Mouse (Mus musculus) stomach, embryonic 14.5 days (tissue): ENCODE data around the gene Rcan1. TPM values are rescaled to one million over a fixed set of nuclear protein-coding genes. Genes with fewer than 3 reads are reported as not detected.

ENCODE experiments used
- ATAC-seq: fragments of 200-750 bp; cut with Nextera tagmentation; 2 replicates; pipeline ENCODE4 v1.8.0; 2017; ENCODE audit warnings: low read depth, moderate TSS enrichment; ENCODE audit not compliant: insufficient number of reproducible peaks, insufficient read depth, low FRiP score
- H3K27ac ChIP-seq: fragments of 300-500 bp; sonication (generic); 2 replicates; pipeline ENCODE4 v1.5.1; 2014; ENCODE audit warnings: mild to moderate bottlenecking, low read length, moderate library complexity, mixed read lengths
- H3K27me3 ChIP-seq: fragments of 300-500 bp; sonication (generic); 2 replicates; pipeline ENCODE4 v1.6.1; 2014; ENCODE audit warnings: low read length, control low read depth, mixed read lengths; ENCODE audit not compliant: control insufficient read depth, insufficient read depth
- H3K36me3 ChIP-seq: fragments of 300-500 bp; sonication (generic); 2 replicates; pipeline ENCODE4 v1.6.1; 2014; ENCODE audit warnings: mild to moderate bottlenecking, control low read depth, low read length, moderate library complexity, mixed read lengths; ENCODE audit not compliant: control insufficient read depth, insufficient read depth
- H3K4me1 ChIP-seq: fragments of 300-500 bp; sonication (generic); 2 replicates; pipeline ENCODE4 v1.6.1; 2014; ENCODE audit warnings: low read length, control low read depth, mixed read lengths; ENCODE audit not compliant: control insufficient read depth, insufficient read depth
- H3K4me2 ChIP-seq: fragments of 300-500 bp; sonication (generic); replicated peaks from 2 replicates; pipeline ENCODE4 v1.6.1; 2014; ENCODE audit warnings: low read depth, low read length, control low read depth
- H3K4me3 ChIP-seq: fragments of 300-500 bp; sonication (generic); 2 replicates; pipeline ENCODE4 v1.5.1; 2014; ENCODE audit warnings: low read depth, low read length, control low read depth
- H3K9ac ChIP-seq: fragments of 300-500 bp; sonication (generic); replicated peaks from 2 replicates; pipeline ENCODE4 v1.6.1; 2014; ENCODE audit warnings: low read depth, mild to moderate bottlenecking, control low read depth, low read length, moderate library complexity, mixed read lengths
- H3K9me3 ChIP-seq: fragments of 300-500 bp; sonication (generic); 2 replicates; pipeline ENCODE4 v1.6.1; 2016; ENCODE audit warnings: low read depth, low read length, control low read depth; ENCODE audit not compliant: control insufficient read depth
- WGBS: fragments of 180-500 bp; shearing (Covaris S2); extraction: QIAGEN DNeasy Blood & Tissue Kit; methylation state at CpG from one replicate; pipeline ENCODE4 v1.1.7; 2014; 5-methylcytosine and 5-hydroxymethylcytosine counted together
- polyA plus RNA-seq: library from polyadenylated mRNA; unstranded; fragments of >200 nt; fragmentation: Nextera tagmentation; extraction: Ambion mirVana; gene quantifications from 2 replicates; pipeline ENCODE4 v1.2.1, GENCODE M21; 2014

Gene Rcan1
- polyA plus RNA-seq, 1 experiment from 2014 or later, result 21.2 TPM

GRCm38 (mm10) chr16:92465226-92465625 lies 5.4 kb downstream of the Rcan1 start:
- H3K36me3 ChIP-seq, result no peaks in the 10 kb centered on the region
- H3K4me3 ChIP-seq, result peak overlapping the region; percentile 52
- H3K27me3 ChIP-seq, result no peaks in the 10 kb centered on the region
- peak overlapping the region; percentile 67; the same call in 1 of the 2 replicates for H3K9ac ChIP-seq
- H3K4me1 ChIP-seq, result peaks cover 11% of the 10 kb centered on the region
- no peak overlapping the region for H3K27ac ChIP-seq
- no peak for ATAC-seq
- H3K4me2 ChIP-seq, result peak overlapping the region; percentile 80
- 5% methylated on average over 10 of the region's 10 CpGs for WGBS
- H3K9me3 ChIP-seq, result no peaks in the 10 kb centered on the region

- Histone ChIP-seq H3K4me2 (peak overlapping the region; percentile 80), H3K9me3 (no peaks in the 10 kb centered on the region), H3K27ac (no peak overlapping the region), H3K4me3 (peak overlapping the region; percentile 52; the same call in 1 of the 2 replicates), H3K27me3 (no peaks in the 10 kb centered on the region), H3K9ac (no peak overlapping the region), H3K36me3 (no peaks in the 10 kb centered on the region), H3K4me1 (peaks cover 11% of the 10 kb centered on the region)
- 41% methylated on average over 14 of the region's 14 CpGs for WGBS
- no peak for ATAC-seq
Observed at GRCm38 (mm10) chr16:92464390-92464972, 6.2 kb downstream of the Rcan1 start.

- Histone ChIP-seq H3K9me3 (no peaks in the 10 kb centered on the region), H3K4me2 (no peak overlapping the region), H3K9ac (no peak overlapping the region), H3K4me3 (no peak overlapping the region), H3K27me3 (no peaks in the 10 kb centered on the region), H3K4me1 (peaks cover 11% of the 10 kb centered on the region), H3K27ac (no peak overlapping the region), H3K36me3 (no peaks in the 10 kb centered on the region)
- no peak for ATAC-seq
- 64% methylated on average over 6 of the region's 6 CpGs for WGBS
Observed at GRCm38 (mm10) chr16:92461412-92461811, 9.3 kb downstream of the Rcan1 start.

- 27% methylated on average over 7 of the region's 7 CpGs for WGBS
Observed at GRCm38 (mm10) chr16:92457594-92457993, 13.1 kb downstream of the Rcan1 start.

GRCm38 (mm10) chr16:92455969-92456368 lies 14.7 kb downstream of the Rcan1 start:
- Histone ChIP-seq H3K27ac (no peak overlapping the region), H3K4me2 (no peak overlapping the region), H3K4me3 (no peak overlapping the region), H3K27me3 (no peaks in the 10 kb centered on the region), H3K9me3 (no peaks in the 10 kb centered on the region), H3K36me3 (no peaks in the 10 kb centered on the region), H3K9ac (no peak overlapping the region), H3K4me1 (0 out of 2 replicates have a peak, but pooled peaks cover 4% of the 10 kb centered on the region)
- 77% methylated on average over 5 of the region's 5 CpGs for WGBS
- no peak for ATAC-seq

More at GRCm38 (mm10) chr16:92457594-92457993, 13.1 kb downstream of the Rcan1 start:
- Histone ChIP-seq H3K4me2 (no peak overlapping the region), H3K27me3 (no peaks in the 10 kb centered on the region), H3K4me1 (0 out of 2 replicates have a peak, but pooled peaks cover 4% of the 10 kb centered on the region), H3K4me3 (no peak overlapping the region), H3K36me3 (no peaks in the 10 kb centered on the region), H3K9ac (no peak overlapping the region), H3K27ac (no peak overlapping the region), H3K9me3 (no peaks in the 10 kb centered on the region)
- ATAC-seq, result no peak

GRCm38 (mm10) chr16:92455488-92455887 lies 15.2 kb downstream of the Rcan1 start:
- H3K27me3 ChIP-seq, result no peaks in the 10 kb centered on the region
- H3K36me3 ChIP-seq, result no peaks in the 10 kb centered on the region
- no peak overlapping the region for H3K27ac ChIP-seq
- no peak overlapping the region for H3K4me2 ChIP-seq
- H3K4me3 ChIP-seq, result no peak overlapping the region
- no peak for ATAC-seq
- H3K4me1 ChIP-seq, result 0 out of 2 replicates have a peak, but pooled peaks cover 4% of the 10 kb centered on the region
- no peaks in the 10 kb centered on the region for H3K9me3 ChIP-seq
- no peak overlapping the region for H3K9ac ChIP-seq
- 67% methylated on average over 8 of the region's 8 CpGs for WGBS

- WGBS, result 62% methylated on average over 18 of the region's 18 CpGs
- Histone ChIP-seq H3K9me3 (no peaks in the 10 kb centered on the region), H3K36me3 (no peaks in the 10 kb centered on the region), H3K9ac (no peak overlapping the region), H3K4me2 (no peak overlapping the region), H3K27me3 (no peaks in the 10 kb centered on the region), H3K27ac (no peak overlapping the region), H3K4me3 (no peak overlapping the region), H3K4me1 (0 out of 2 replicates have a peak, but pooled peaks cover 4% of the 10 kb centered on the region)
- no peak for ATAC-seq
Observed at GRCm38 (mm10) chr16:92454495-92454894, 16.2 kb downstream of the Rcan1 start.

- no peak overlapping the region for H3K4me2 ChIP-seq
- 88% methylated on average over 7 of the region's 7 CpGs for WGBS
- H3K36me3 ChIP-seq, result no peaks in the 10 kb centered on the region
- no peak overlapping the region for H3K27ac ChIP-seq
- H3K4me3 ChIP-seq, result no peak overlapping the region
- no peaks in the 10 kb centered on the region for H3K9me3 ChIP-seq
- ATAC-seq, result no peak
- H3K27me3 ChIP-seq, result no peaks in the 10 kb centered on the region
- 0 out of 2 replicates have a peak, but pooled peaks cover 4% of the 10 kb centered on the region for H3K4me1 ChIP-seq
- no peak overlapping the region for H3K9ac ChIP-seq
Observed at GRCm38 (mm10) chr16:92454002-92454401, 16.7 kb downstream of the Rcan1 start.

GRCm38 (mm10) chr16:92452609-92453008 lies 18.1 kb downstream of the Rcan1 start:
- 52% methylated on average over 8 of the region's 8 CpGs for WGBS
- 0 out of 2 replicates have a peak, but pooled peaks cover 4% of the 10 kb centered on the region for H3K4me1 ChIP-seq
- H3K27ac ChIP-seq, result no peak overlapping the region
- no peak for ATAC-seq
- H3K9me3 ChIP-seq, result no peaks in the 10 kb centered on the region
- no peaks in the 10 kb centered on the region for H3K27me3 ChIP-seq
- no peaks in the 10 kb centered on the region for H3K36me3 ChIP-seq
- no peak overlapping the region for H3K4me2 ChIP-seq
- no peak overlapping the region for H3K4me3 ChIP-seq
- H3K9ac ChIP-seq, result no peak overlapping the region
